Mouse (Mus musculus) intestine, embryonic 16.5 days (tissue): ENCODE measurements around the gene Sirt4. TPM values are rescaled to one million over a fixed set of nuclear protein-coding genes. Genes with fewer than 3 reads are reported as not detected.
A peak's percentile ranks its signal among the peaks of the same experiment; 100 is the strongest.
"Not testable (repeated sequence)": the region's sequence is repeated elsewhere in the genome, so short reads cannot be mapped to it uniquely, and the experiment has no call there.

Experiments used
- ATAC-seq: fragments of 200-750 bp; cut with Nextera tagmentation; 2 replicates; pipeline ENCODE4 v1.8.0; 2017; ENCODE audit warnings: moderate TSS enrichment, moderate library complexity
- H3K27ac ChIP-seq: fragments of 300-500 bp; sonication (generic); 2 replicates; pipeline ENCODE4 v1.5.1; 2014; ENCODE audit warnings: mild to moderate bottlenecking, low read length
- H3K27me3 ChIP-seq: fragments of 300-500 bp; sonication (generic); replicated peaks from 2 replicates; pipeline ENCODE4 v1.6.1; 2014; ENCODE audit warnings: low read length, control low read depth, mixed read lengths; ENCODE audit not compliant: control insufficient read depth, insufficient read depth
- H3K36me3 ChIP-seq: fragments of 300-500 bp; sonication (generic); 2 replicates; pipeline ENCODE4 v1.6.1; 2014; ENCODE audit warnings: low read length, control low read depth; ENCODE audit not compliant: control insufficient read depth, insufficient read depth
- H3K4me1 ChIP-seq: fragments of 300-500 bp; sonication (generic); 2 replicates; pipeline ENCODE4 v1.6.1; 2014; ENCODE audit warnings: low read length, control low read depth, mixed read lengths; ENCODE audit not compliant: control insufficient read depth, insufficient read depth
- H3K4me2 ChIP-seq: fragments of 300-500 bp; sonication (generic); 2 replicates; pipeline ENCODE4 v1.6.1; 2014; ENCODE audit warnings: low read depth, low read length, control low read depth
- H3K4me3 ChIP-seq: fragments of 300-500 bp; sonication (generic); 2 replicates; pipeline ENCODE4 v1.5.1; 2014; ENCODE audit warnings: mild to moderate bottlenecking, low read length
- H3K9ac ChIP-seq: fragments of 300-500 bp; sonication (generic); 2 replicates; pipeline ENCODE4 v1.6.1; 2014; ENCODE audit warnings: low read depth, low read length
- H3K9me3 ChIP-seq: fragments of 300-500 bp; sonication (generic); 2 replicates; pipeline ENCODE4 v1.6.1; 2016; ENCODE audit warnings: low read length, control low read depth; ENCODE audit not compliant: control insufficient read depth
- WGBS: fragments of 180-500 bp; shearing (Covaris S2); extraction: QIAGEN DNeasy Blood & Tissue Kit; methylation state at CpG from one replicate; pipeline ENCODE4 v1.1.7; 2014; 5-methylcytosine and 5-hydroxymethylcytosine counted together
- polyA plus RNA-seq: library from polyadenylated mRNA; unstranded; fragments of >200 nt; fragmentation: Nextera tagmentation; extraction: Ambion mirVana; gene quantifications from 2 replicates; pipeline ENCODE4 v1.2.1, GENCODE M21; 2015

Sirt4 gene
- polyA plus RNA-seq, 1 experiment from 2014 or later, result 23.1 TPM

DNA sequence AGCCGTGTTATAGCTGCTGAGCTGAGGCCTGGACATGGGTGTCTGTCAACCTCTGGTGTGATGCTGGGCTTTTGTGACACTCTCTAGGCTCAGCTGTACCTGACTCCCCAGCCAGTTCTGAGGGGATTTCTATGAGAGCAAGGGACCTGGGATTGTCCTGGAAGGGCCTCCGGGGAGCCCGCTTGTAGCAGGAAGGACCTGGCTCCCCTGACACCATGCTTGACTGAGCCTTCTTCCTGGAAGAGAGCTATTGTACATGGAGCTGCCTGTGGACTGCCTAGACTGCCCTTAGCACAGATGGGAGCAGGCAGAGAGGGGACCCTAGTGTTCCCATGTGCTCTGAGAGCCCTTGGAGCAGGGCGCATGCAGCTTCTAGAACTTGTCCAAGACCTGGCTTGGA, 40.9 kb upstream of the Sirt4 start:
- Histone ChIP-seq H3K4me1 (peaks cover 67% of the 10 kb centered on the region), H3K27me3 (no peaks in the 10 kb centered on the region), H3K27ac (no peak overlapping the region)

DNA sequence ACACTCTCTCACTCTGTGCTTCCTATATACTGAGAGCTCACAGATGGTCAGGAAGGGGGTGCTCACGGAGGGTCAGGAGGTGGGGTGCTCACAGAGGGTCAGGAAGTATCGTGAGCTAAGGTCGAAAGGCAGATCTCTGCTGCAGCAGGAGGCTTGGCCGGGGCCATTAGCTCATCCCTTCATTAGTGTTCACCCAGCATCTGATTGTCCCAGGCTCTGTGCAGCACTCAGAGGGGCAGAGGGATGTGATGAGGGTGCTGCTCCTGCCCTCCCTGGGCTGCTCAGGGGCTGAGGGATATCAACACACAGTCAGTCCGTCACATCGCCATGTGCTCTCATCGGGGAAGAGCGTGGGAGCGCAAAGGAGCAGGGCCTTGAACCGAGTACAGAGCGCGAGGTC, 39.9 kb upstream of the Sirt4 start:
- Histone ChIP-seq H3K4me2 (no peak overlapping the region), H3K36me3 (no peaks in the 10 kb centered on the region), H3K27ac (peak overlapping the region; percentile 11; the same call in 1 of the 2 replicates), H3K9me3 (no peaks in the 10 kb centered on the region), H3K9ac (peak overlapping the region; percentile 1), H3K4me1 (peaks cover 64% of the 10 kb centered on the region), H3K27me3 (no peaks in the 10 kb centered on the region), H3K4me3 (no peak overlapping the region)
- 0 out of 2 replicates have a peak, but pooled peaks have one; percentile 8 for ATAC-seq
- 52% methylated on average over 12 of the region's 12 CpGs for WGBS

More for the DNA sequence above, 40.9 kb upstream of the Sirt4 start:
- Histone ChIP-seq H3K4me3 (no peak overlapping the region), H3K36me3 (no peaks in the 10 kb centered on the region), H3K4me2 (no peak overlapping the region), H3K9me3 (no peaks in the 10 kb centered on the region), H3K9ac (no peak overlapping the region)
- 91% methylated on average over 4 of the region's 4 CpGs for WGBS
- ATAC-seq, result no peak

DNA sequence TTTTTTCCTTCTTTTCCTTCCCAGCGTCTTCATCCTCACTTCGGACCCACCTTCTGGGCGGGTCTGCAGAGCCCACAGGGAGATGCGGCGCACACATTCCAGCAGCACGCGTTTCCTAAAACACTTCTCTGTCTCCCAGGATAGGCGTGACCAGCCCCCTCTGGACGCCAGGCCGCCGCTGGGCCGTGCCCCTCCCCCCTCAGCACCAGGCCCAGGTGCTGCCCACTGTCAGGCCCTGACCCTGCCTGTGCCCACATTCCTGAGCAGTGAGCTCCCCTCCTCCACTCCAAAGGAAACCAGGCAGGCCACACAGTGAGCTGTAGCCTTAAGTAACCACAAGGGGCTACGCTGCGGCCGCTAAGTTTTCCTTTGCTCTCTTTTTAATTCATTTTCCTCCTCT, 39.4 kb upstream of the Sirt4 start:
- H3K27me3 ChIP-seq, result no peaks in the 10 kb centered on the region
- peak; percentile 32; the same call in 1 of the 2 replicates for ATAC-seq
- peak overlapping the region; percentile 11 for H3K27ac ChIP-seq
- no peak overlapping the region for H3K4me3 ChIP-seq
- H3K9me3 ChIP-seq, result no peaks in the 10 kb centered on the region
- H3K4me1 ChIP-seq, result peaks cover 62% of the 10 kb centered on the region
- WGBS, result 17% methylated on average over 15 of the region's 15 CpGs
- 0 out of 2 replicates have a peak overlapping the region, but pooled peaks have one; percentile 3 for H3K4me2 ChIP-seq
- peak overlapping the region; percentile 1 for H3K9ac ChIP-seq
- H3K36me3 ChIP-seq, result no peaks in the 10 kb centered on the region

DNA sequence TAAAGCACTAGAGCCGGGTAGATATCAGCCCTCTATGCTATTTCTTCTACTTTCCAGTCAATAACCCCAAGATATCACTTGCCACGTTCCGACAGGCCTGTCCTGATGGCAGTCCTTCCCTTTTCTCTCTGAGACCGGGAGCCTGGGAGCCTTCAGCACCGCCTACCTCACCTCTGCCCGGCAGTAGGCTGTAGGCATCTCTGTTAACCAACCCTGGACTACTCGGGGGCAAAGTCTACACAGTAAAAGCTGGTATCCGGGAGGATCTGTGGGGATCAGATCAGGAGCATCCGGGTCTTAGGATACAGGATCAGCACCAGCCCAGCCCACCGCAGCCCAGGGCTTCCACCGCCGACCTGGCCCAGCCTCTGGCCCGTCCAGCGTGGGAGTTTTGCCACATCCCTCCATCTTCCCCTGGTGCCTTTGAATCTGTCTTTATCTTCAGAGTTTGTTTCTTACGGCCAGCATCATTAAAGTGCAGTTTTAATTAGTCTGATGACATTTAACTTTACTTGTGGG, 38.5 kb upstream of the Sirt4 start:
- Histone ChIP-seq H3K36me3 (no peaks in the 10 kb centered on the region), H3K9me3 (no peaks in the 10 kb centered on the region), H3K27ac (peak overlapping the region; percentile 91), H3K4me1 (peaks cover 61% of the 10 kb centered on the region), H3K4me3 (no peak overlapping the region), H3K4me2 (0 out of 2 replicates have a peak overlapping the region, but pooled peaks have one; percentile 28), H3K9ac (peak overlapping the region; percentile 53), H3K27me3 (no peaks in the 10 kb centered on the region)
- WGBS, result 62% methylated on average over 15 of the region's 15 CpGs
- ATAC-seq, result peak; percentile 69

DNA sequence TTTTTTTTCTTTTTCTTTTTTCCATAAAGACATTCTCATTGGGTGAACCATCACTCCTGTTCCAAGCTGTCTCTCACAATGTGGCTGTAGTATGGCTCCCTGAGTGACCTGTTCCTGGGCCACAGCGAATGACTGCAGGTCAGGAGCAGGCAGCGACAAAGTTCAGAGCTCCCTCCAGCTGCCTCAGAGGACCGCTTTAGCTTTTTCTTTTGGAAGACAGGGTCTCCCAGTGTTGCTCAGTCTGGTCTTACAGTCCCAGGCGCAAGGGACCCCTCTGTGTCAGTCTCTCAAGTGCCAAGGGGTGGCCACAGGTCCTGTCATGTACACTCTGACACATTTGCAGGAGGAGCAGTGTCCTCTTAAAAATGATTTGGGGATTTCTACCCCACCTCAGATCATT, 38.0 kb upstream of the Sirt4 start:
- peak overlapping the region; percentile 53 for H3K9ac ChIP-seq
- 80% methylated on average over 4 of the region's 4 CpGs for WGBS
- no peak for ATAC-seq

DNA sequence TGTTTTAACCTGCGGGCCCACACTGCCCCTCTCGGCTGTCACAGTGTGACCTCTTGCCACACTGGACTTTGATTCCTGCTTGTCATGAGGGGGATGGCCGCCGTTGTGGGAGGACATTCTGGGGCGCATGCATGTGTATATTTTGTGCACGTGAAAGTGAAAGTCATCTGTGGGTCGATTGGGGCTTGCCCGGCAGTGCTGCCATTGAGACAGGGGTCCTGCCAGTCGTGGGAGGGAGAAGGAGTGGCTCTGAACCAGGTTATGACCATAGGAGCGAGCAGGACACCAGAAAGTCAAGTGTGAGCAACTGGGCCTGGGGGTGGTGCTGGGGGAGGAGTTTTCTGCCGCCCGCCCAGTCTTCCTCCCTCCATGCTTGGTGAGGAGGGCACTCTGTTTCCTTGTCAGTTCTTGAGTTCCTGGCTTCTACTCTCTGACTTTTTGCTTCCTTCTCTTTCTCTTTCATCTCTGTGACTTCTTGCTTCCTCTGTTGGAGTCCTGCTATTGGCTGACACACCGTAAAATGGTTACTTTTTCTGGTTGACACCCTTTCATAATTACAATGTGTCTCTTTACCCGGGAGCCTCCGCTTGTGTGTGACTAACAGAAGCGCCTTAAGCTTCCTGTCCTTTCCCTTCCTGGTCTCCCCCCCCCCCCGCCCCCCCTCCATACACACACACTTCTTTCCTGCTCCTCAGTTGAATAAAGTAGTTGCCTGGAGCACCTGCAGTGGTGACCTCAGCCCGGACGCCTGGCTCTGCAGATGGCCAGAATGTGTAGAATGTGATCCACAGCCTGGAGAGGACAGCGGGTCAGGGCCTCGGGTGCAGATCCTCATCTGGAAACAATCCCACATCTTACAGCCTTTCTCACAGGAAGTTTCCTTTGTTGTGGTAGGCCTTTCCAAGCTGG, 37.3 kb upstream of the Sirt4 start:
- peak; percentile 68 for ATAC-seq
- 45% methylated on average over 20 of the region's 21 CpGs for WGBS
- H3K4me1 ChIP-seq, result peaks cover 61% of the 10 kb centered on the region
- H3K9me3 ChIP-seq, result no peaks in the 10 kb centered on the region
- no peak overlapping the region; the same call in 1 of the 2 replicates for H3K4me3 ChIP-seq
- H3K4me2 ChIP-seq, result peak overlapping the region; percentile 10
- no peaks in the 10 kb centered on the region for H3K36me3 ChIP-seq
- peak overlapping the region; percentile 91 for H3K27ac ChIP-seq
- no peaks in the 10 kb centered on the region for H3K27me3 ChIP-seq
- H3K9ac ChIP-seq, result no peak overlapping the region

More for the DNA sequence above, 38.0 kb upstream of the Sirt4 start:
- H3K27me3 ChIP-seq, result no peaks in the 10 kb centered on the region
- peak overlapping the region; percentile 91 for H3K27ac ChIP-seq
- peaks cover 61% of the 10 kb centered on the region for H3K4me1 ChIP-seq
- peak overlapping the region; percentile 28; the same call in 1 of the 2 replicates for H3K4me2 ChIP-seq
- no peaks in the 10 kb centered on the region for H3K36me3 ChIP-seq
- no peak overlapping the region for H3K4me3 ChIP-seq
- H3K9me3 ChIP-seq, result no peaks in the 10 kb centered on the region

DNA sequence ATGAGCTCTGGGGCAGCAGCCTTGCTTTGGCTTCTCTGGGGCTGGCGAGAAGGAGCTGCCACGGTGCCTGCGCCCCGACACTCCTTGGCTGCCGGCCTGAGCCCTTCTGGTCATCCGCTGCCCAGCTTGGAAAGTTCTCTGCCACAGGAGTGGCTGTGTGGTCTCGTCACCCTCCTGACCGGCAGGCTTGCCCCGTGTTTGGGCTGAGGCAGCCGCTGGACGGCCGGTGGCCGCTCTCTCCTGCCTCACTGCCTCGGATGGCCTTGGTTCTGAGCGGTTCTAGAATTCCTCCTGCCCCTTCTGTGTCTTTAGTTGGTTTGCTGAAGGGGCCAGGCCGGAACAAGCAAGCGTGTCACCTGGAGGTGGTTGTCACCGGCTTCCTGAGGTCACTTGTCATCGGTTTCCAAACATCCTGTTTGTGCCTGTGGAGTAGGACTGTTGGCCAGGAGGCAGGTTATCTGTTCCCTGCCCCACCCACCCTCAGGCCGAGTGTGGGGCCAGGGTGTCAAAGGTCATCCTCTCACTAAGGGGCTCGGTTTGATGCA, 35.9 kb upstream of the Sirt4 start:
- ATAC-seq, result no peak; the same call in 1 of the 2 replicates
- H3K27me3 ChIP-seq, result no peaks in the 10 kb centered on the region
- 0 out of 2 replicates have a peak overlapping the region, but pooled peaks have one; percentile 5 for H3K4me3 ChIP-seq
- H3K36me3 ChIP-seq, result no peaks in the 10 kb centered on the region
- H3K27ac ChIP-seq, result peak overlapping the region; percentile 91
- H3K9me3 ChIP-seq, result no peaks in the 10 kb centered on the region
- WGBS, result 57% methylated on average over 21 of the region's 21 CpGs
- H3K4me2 ChIP-seq, result peak overlapping the region; percentile 27
- H3K9ac ChIP-seq, result peak overlapping the region; percentile 53
- H3K4me1 ChIP-seq, result peaks cover 66% of the 10 kb centered on the region

DNA sequence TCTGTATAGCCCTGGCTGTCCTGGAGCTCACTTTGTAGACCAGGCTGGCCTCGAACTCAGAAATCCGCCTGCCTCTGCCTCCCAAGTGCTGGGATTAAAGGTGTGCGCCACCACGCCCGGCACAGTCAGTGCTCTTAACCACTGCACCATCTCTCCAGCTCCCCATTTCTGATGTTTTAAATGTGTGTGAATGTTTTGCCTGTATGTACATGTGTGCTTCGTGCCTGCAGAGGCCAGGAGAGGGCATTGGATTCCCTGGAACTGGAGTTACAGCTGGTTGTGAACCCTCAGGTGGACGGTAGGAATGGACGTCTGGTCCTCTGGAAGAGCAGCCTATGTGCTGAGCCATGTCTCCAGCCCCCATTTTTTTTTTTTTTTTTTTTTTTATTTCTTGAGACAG, 33.7 kb upstream of the Sirt4 start:
- H3K4me1 ChIP-seq, result peaks cover 64% of the 10 kb centered on the region
- not testable (repeated sequence) for H3K9me3 ChIP-seq, H3K9ac ChIP-seq, H3K27ac ChIP-seq, H3K27me3 ChIP-seq, H3K4me3 ChIP-seq, H3K4me2 ChIP-seq, H3K36me3 ChIP-seq, ATAC-seq
- 90% methylated on average over 8 of the region's 8 CpGs for WGBS

DNA sequence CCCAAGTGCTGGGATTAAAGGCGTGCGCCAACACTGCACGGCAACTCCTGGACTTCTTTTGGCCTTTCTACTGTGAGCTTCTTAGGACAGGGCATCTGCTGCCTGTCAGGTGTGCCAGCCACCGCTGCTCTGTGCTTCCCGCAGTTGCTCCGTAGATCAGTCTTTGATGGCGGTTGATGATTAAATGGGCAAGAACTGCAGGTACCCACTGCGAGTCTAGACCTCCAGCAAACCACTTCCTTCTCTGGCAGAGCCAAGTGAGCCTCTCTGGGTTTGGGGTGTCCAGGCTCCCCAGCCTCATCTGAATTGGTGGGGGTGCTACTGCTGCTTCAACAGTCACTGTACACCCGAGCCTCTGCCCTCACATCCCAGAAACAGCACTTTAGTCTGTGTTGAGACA, 33.0 kb upstream of the Sirt4 start:
- H3K9me3 ChIP-seq, result no peaks in the 10 kb centered on the region
- ATAC-seq, result no peak
- H3K4me1 ChIP-seq, result peaks cover 56% of the 10 kb centered on the region
- H3K27ac ChIP-seq, result peak overlapping the region; percentile 27; the same call in 1 of the 2 replicates
- H3K27me3 ChIP-seq, result no peaks in the 10 kb centered on the region
- H3K9ac ChIP-seq, result no peak overlapping the region
- no peak overlapping the region for H3K4me3 ChIP-seq
- 89% methylated on average over 9 of the region's 9 CpGs for WGBS
- no peak overlapping the region for H3K4me2 ChIP-seq
- H3K36me3 ChIP-seq, result no peaks in the 10 kb centered on the region
